Mouse (Mus musculus) E14TG2a.4 (cell line): Measurements from ENCODE around the gene Mylk.

ENCODE experiments used
- CTCF ChIP-seq: conservative IDR thresholded peaks from 2 replicates; pipeline ENCODE4 v1.5.1; 2014; ENCODE audit warnings: low read length
- NANOG ChIP-seq: IDR thresholded peaks from 2 replicates; pipeline ENCODE4 v1.6.1; 2014; ENCODE audit warnings: borderline replicate concordance, low read length, mixed read lengths
- POU5F1 ChIP-seq: IDR thresholded peaks from 2 replicates; pipeline ENCODE4 v1.6.1; 2014; ENCODE audit warnings: low read length, borderline replicate concordance

DNA sequence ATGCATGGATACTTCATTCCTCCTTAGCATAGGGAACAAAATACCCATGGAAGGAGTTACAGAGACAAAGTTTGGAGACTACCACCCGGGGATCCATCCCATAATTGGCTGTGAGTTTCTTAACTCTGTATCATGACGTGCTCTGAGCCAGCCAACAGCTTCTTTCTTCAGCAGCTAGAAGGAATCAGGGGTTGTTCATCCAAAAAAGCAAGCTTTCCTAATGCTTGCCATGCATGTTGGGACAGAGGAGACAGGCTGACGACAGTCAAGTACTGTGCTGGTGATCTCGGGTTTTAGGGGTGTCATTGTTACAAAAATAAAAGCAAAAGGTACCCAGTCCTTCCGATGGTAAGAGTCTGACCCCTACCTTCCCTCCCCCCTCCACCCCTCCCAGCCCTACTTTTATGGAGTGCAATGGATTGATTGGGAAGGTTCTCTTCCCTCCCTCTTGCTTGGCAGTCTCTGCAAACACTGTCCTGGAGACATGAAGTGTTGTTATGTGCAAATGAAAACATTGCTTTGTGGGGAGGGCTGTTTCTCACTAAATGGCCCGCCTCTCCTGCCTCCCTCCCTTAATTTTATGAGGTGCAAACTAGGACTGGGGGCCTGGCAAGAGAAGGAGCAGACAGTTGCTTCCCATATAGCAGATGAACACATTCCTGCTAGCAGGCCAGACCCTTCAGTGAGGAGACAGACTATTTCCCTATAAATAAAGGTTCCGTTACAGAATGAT lies 153.2 kb downstream of the Mylk start:
- TF ChIP-seq CTCF (no peak), NANOG (no peak), POU5F1 (no peak)
